Mouse (Mus musculus) gastrocnemius, postnatal 25 days (tissue): ENCODE data around the gene Gm45208. TPM values are rescaled to one million over a fixed set of nuclear protein-coding genes. Genes with fewer than 3 reads are reported as not detected.
"Not testable (repeated sequence)": the region's sequence is repeated elsewhere in the genome, so short reads cannot be mapped to it uniquely, and the experiment has no call there.

ENCODE experiments used
- DNase-seq: peaks from one replicate; pipeline ENCODE4 v3.0.0; 2022
- total RNA-seq, 2 experiments: library from RNA; stranded (reverse); gene quantifications; 1 replicate in 1 of 2; 2 replicates in 1 of 2; pipeline ENCODE4 v1.2.3; 2021

The Gm45208 gene
- total RNA-seq, 2 experiments from 2014 or later = not detected

- no peak for DNase-seq
These were observed 5.1 kb downstream of the Gm45208 start for GRCm38 (mm10) chrX:7727176-7727575.

- peak; percentile 77 for DNase-seq
These were observed 6.3 kb downstream of the Gm45208 start, which contains the start of gene Praf2 for GRCm38 (mm10) chrX:7728215-7728921. Gene Praf2 (plus strand): TSS chrX:7728439.

GRCm38 (mm10) chrX:7728922-7729265 lies 6.8 kb downstream of the Gm45208 start:
- no peak for DNase-seq

- DNase-seq = peak; percentile 58
These were observed 11.6 kb downstream of the Gm45208 start for GRCm38 (mm10) chrX:7733571-7734156.

- DNase-seq = no peak
These were observed 17.5 kb downstream of the Gm45208 start for GRCm38 (mm10) chrX:7739336-7740081.

GRCm38 (mm10) chrX:7740082-7740819 lies 18.2 kb downstream of the Gm45208 start:
- DNase-seq = no peak

GRCm38 (mm10) chrX:7741103-7741502 lies 19.1 kb downstream of the Gm45208 start:
- no peak for DNase-seq

- DNase-seq = no peak
These were observed 21.4 kb downstream of the Gm45208 start for GRCm38 (mm10) chrX:7743470-7743869.

- DNase-seq = no peak
These were observed 22.9 kb downstream of the Gm45208 start for GRCm38 (mm10) chrX:7744940-7745339.

GRCm38 (mm10) chrX:7745429-7745828 lies 23.4 kb downstream of the Gm45208 start:
- DNase-seq = no peak

- DNase-seq = no peak
These were observed 28.5 kb downstream of the Gm45208 start, which contains the start of gene Ccdc120 for GRCm38 (mm10) chrX:7750432-7751116. Gene Ccdc120 (minus strand): TSS chrX:7750905.

- DNase-seq = not testable (repeated sequence)
These were observed 31.6 kb downstream of the Gm45208 start for GRCm38 (mm10) chrX:7753627-7754026.

GRCm38 (mm10) chrX:7762137-7762920 lies 40.3 kb downstream of the Gm45208 start, which contains the start of gene Tfe3:
Gene Tfe3 (plus strand): TSS chrX:7762560.
- DNase-seq = peak; percentile 94

GRCm38 (mm10) chrX:7762921-7763197 lies 40.8 kb downstream of the Gm45208 start:
- no peak for DNase-seq

GRCm38 (mm10) chrX:7763631-7764393 lies 41.8 kb downstream of the Gm45208 start:
- peak; percentile 22 for DNase-seq

GRCm38 (mm10) chrX:7764657-7765280 lies 42.7 kb downstream of the Gm45208 start:
- no peak for DNase-seq

- DNase-seq = no peak
These were observed 43.2 kb downstream of the Gm45208 start for GRCm38 (mm10) chrX:7765281-7765670.

GRCm38 (mm10) chrX:7765764-7766163 lies 43.7 kb downstream of the Gm45208 start:
- DNase-seq = peak; percentile 31

GRCm38 (mm10) chrX:7769302-7770017 lies 47.4 kb downstream of the Gm45208 start:
- no peak for DNase-seq
